Mouse (Mus musculus): Measurements from ENCODE around the gene Lrsam1.

GRCm38 (mm10) chr2:32978675-32979074 is 17.3 kb upstream of the Lrsam1 start:
- TF ChIP-seq CTCF (conservative IDR thresholded peaks at IDR 0.05 in 1 of 2, IDR thresholded peaks at IDR 0.05 in 1 of 2; ENCODE audit: low read depth in 2 of 2, low read length in 2 of 2) (no peak), POLR2AphosphoS2 (IDR thresholded peaks at IDR 0.05; ENCODE audit: low read depth, low read length) (no peak), EP300 (IDR thresholded peaks at IDR 0.05; ENCODE audit: low read length) (no peak)
